Mouse (Mus musculus) bone marrow macrophage, adult 2 months (primary cell): ENCODE measurements around the gene Hnrnpd. TPM values are rescaled to one million over a fixed set of nuclear protein-coding genes. Genes with fewer than 3 reads are reported as not detected.
A peak's percentile ranks its signal among the peaks of the same experiment; 100 is the strongest.

Source experiments
- H3K27ac ChIP-seq: 2 replicates; pipeline ENCODE4 v1.5.1; 2012; ENCODE audit warnings: low read depth, low read length; ENCODE audit not compliant: insufficient read depth
- H3K4me1 ChIP-seq: 2 replicates; pipeline ENCODE4 v1.6.1; 2012; ENCODE audit warnings: low read length; ENCODE audit not compliant: control insufficient read depth, insufficient read depth
- H3K4me3 ChIP-seq: 2 replicates; pipeline ENCODE4 v1.5.1; 2012; ENCODE audit warnings: mild to moderate bottlenecking, low read length, moderate library complexity; ENCODE audit not compliant: insufficient read depth
- CTCF ChIP-seq: IDR thresholded peaks from 2 replicates; pipeline ENCODE4 v1.5.1; 2012; ENCODE audit warnings: low read depth, mild to moderate bottlenecking, low read length, moderate library complexity
- POLR2A ChIP-seq: IDR thresholded peaks from 2 replicates; pipeline ENCODE4 v1.6.1; 2012; ENCODE audit warnings: mild to moderate bottlenecking, low read depth, low read length, borderline replicate concordance
- polyA plus RNA-seq: library from polyadenylated mRNA; stranded (reverse); fragments of >200 nt; gene quantifications from 2 replicates; pipeline ENCODE4 v1.2.4, GENCODE M21; 2012; ENCODE audit not compliant: missing spikeins, insufficient read depth, insufficient read length

Hnrnpd gene
- polyA plus RNA-seq, 1 experiment: 222 TPM

DNA sequence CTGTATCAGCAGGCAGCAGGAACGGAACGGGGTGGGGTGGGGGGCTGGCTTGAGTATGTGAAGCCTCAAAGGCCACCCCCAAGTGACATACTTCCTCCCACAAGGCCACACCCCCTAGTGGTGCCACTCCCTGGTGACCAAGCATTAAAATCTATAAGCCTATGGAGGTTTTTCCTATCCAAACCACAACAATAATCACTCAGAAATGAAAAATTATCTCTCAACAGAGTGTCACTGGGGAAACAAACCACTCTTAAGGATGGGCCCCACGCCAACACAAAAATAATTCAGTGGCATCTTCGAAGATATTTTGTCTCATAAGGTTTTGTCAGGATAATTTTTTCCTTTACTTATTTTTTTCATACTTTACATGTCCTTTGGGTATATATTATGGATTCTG, 25.2 kb upstream of the Hnrnpd start:
- Histone ChIP-seq H3K4me3 (no peak overlapping the region), H3K4me1 (no peaks in the 10 kb centered on the region), H3K27ac (no peak overlapping the region)
- no peak for TF ChIP-seq POLR2A
- no peak for TF ChIP-seq CTCF

- Histone ChIP-seq H3K4me1 (no peaks in the 10 kb centered on the region), H3K27ac (no peak overlapping the region), H3K4me3 (no peak overlapping the region)
- TF ChIP-seq CTCF (no peak), POLR2A (no peak)
Observed at GRCm38 (mm10) chr5:100000500-100000899, 21.8 kb upstream of the Hnrnpd start.

- no peak for TF ChIP-seq POLR2A
- no peaks in the 10 kb centered on the region for H3K4me1 ChIP-seq
- H3K27ac ChIP-seq: no peak overlapping the region
- H3K4me3 ChIP-seq: no peak overlapping the region
Observed at GRCm38 (mm10) chr5:100000048-100000447, 21.3 kb upstream of the Hnrnpd start.

DNA sequence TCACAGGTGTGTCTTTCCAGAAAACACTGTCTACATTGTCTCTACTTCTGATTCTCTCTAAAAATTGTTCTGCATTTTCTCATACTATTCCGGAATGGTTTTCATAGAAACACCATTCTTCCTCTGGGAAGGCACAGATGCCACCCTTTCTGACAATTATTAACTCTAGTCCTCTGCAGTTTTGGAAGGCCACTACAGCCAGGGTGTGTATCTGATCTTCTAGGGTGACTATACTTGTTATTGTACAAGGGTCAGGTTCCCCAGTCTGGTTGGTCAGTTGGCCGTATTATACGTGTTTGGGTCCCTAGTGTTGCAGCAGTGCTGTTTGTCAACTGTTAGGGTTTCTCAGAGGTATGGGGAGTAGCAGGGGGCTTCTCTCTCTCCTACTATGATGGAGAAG, 15.9 kb upstream of the Hnrnpd start:
- TF ChIP-seq CTCF: no peak
- no peak overlapping the region for H3K27ac ChIP-seq
- no peak overlapping the region for H3K4me3 ChIP-seq
- no peaks in the 10 kb centered on the region for H3K4me1 ChIP-seq

DNA sequence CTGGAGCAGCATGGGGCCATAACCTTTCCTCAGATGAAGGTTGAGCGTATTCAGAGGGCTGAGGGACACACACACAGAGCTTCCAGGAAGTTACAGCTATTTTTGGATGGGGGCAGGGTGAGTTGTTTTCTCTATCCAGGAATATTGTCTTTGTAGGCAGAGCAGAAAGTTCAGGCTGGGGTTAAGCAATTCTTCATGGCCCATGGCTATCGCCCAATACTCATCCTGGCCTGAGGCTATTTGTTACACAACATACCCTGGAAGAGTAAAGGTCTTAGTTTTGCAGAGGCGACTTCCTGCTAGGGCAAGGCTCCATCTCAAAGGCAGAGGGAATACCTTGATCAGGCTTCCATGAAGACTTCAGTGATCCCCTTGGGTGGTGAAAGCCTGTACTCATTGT, 15.4 kb upstream of the Hnrnpd start:
- Histone ChIP-seq H3K4me1 (no peaks in the 10 kb centered on the region), H3K27ac (no peak overlapping the region), H3K4me3 (no peak overlapping the region)
- TF ChIP-seq POLR2A (no peak), CTCF (no peak)

GRCm38 (mm10) chr5:99983452-99984061, 4.8 kb upstream of the Hnrnpd start:
- TF ChIP-seq CTCF (no peak), POLR2A (no peak)
- Histone ChIP-seq H3K4me1 (peaks cover 16% of the 10 kb centered on the region), H3K4me3 (peak overlapping the region; percentile 77), H3K27ac (peak overlapping the region; percentile 98)

GRCm38 (mm10) chr5:99977516-99978301, 1.0 kb downstream of the Hnrnpd start:
- Histone ChIP-seq H3K4me3 (peak overlapping the region; percentile 100), H3K4me1 (peaks cover 25% of the 10 kb centered on the region), H3K27ac (peak overlapping the region; percentile 84)
- TF ChIP-seq POLR2A (no peak), CTCF (no peak)

GRCm38 (mm10) chr5:99976334-99976955, 2.3 kb downstream of the Hnrnpd start:
- Histone ChIP-seq H3K4me1 (peaks cover 17% of the 10 kb centered on the region), H3K27ac (no peak overlapping the region), H3K4me3 (peak overlapping the region; percentile 100)
- TF ChIP-seq CTCF: no peak
- TF ChIP-seq POLR2A: no peak

DNA sequence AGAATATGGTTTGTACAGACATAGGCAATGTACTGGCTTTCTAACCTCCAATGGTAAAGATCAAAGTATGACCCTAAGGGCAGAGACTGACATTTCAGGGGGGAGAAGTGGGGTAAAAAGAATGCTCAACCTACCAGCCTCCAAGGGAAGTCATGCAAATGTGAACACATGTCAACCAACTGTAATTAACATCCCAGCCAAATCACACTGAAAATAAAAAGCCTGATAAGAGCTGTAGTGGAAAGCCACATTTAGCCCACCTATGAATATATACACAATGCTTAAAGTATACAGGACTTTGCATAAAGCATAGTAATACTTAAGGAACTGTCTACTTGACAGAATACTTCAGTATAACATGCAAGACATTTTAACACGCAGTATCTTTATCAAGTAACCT, 3.0 kb downstream of the Hnrnpd start:
- Histone ChIP-seq H3K27ac (no peak overlapping the region), H3K4me1 (peaks cover 17% of the 10 kb centered on the region), H3K4me3 (peak overlapping the region; percentile 39)
- TF ChIP-seq CTCF (no peak), POLR2A (no peak)

DNA sequence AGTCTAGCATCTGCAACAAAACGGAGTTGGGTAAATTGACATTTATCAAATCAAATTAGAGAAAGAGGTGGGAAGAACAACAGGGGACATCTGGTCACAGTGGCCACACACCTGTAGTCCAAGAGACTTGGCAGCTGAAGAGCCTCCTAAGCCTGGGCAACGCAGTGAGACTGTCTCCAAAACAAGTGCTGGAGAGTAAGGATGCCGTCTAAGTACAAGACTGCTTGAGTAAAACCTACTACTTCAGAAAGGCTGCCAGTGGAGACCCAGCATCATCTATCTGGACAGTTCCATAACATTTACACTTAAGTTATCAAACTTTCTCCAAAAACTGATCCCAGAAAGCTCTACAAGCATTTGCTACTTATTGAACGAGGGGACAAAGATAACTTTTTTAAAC, 3.7 kb downstream of the Hnrnpd start:
- no peak overlapping the region for H3K27ac ChIP-seq
- peaks cover 19% of the 10 kb centered on the region for H3K4me1 ChIP-seq
- TF ChIP-seq POLR2A (no peak), CTCF (no peak)
- H3K4me3 ChIP-seq: peak overlapping the region; percentile 37

- peak overlapping the region; percentile 19; the same call in 1 of the 2 replicates for H3K4me3 ChIP-seq
- no peak for TF ChIP-seq POLR2A
- no peak for TF ChIP-seq CTCF
- H3K27ac ChIP-seq: peak overlapping the region; percentile 18; the same call in 1 of the 2 replicates
- H3K4me1 ChIP-seq: peaks cover 21% of the 10 kb centered on the region
Observed at GRCm38 (mm10) chr5:99973941-99974340, 4.8 kb downstream of the Hnrnpd start.
